ENCODE assay signal across 23 mouse cellular contexts in genomic region chr2:142174039-142174438, GRCm38 (mm10).
DNase-seq lines count a peak whose midpoint lies in the region; ATAC-seq and TF ChIP-seq lines count a peak whose summit lies in the region.
"Had no signal": no experiment of that assay in that cellular context is flagged by ENCODE, and none has a peak within 500 bp of the region (broad histone marks: within the 10 kb centered on the region; RNA-seq: fewer than 3 reads in every experiment).

No protein-coding gene starts in this region.

- H3K27me3 ChIP-seq in cerebellum, adult 2 months (ENCODE audit: control insufficient read depth, insufficient read depth, low read length): no peaks in the 10 kb centered on the region
- H3K27me3 ChIP-seq in intestine, postnatal 0 days (replicated peaks; ENCODE audit: control insufficient read depth, insufficient read depth, low read length): no peaks in the 10 kb centered on the region
- H3K27me3 ChIP-seq: embryonic facial prominence, embryonic 15.5 days; forebrain, embryonic 12.5 days; heart, embryonic 15.5 days; intestine, embryonic 15.5 days had no signal

- no peaks in the 10 kb centered on the region for H3K9me3 ChIP-seq in intestine, postnatal 0 days (ENCODE audit: control insufficient read depth)
- H3K9me3 ChIP-seq: embryonic facial prominence, embryonic 15.5 days; forebrain, embryonic 12.5 days; heart, embryonic 15.5 days; hindbrain, embryonic 10.5 days; intestine, embryonic 15.5 days had no signal

- peak; percentile 41 for DNase-seq in testis, postnatal 10 days (ENCODE audit: low spot score)
- no peak for DNase-seq in testis, postnatal 14 days (ENCODE audit: low spot score)
- DNase-seq in cerebellum, adult 2 months: peak; percentile 21 to 25
- DNase-seq in cerebellum, postnatal 10 days: peak; percentile 57 to 61
- no peak for DNase-seq in spleen, postnatal 10 days (ENCODE audit: low spot score in 2 of 2)
- DNase-seq: adrenal gland, adult 8-10 months; adrenal gland, postnatal 36 days; embryo, embryonic 11 days; gastrocnemius, postnatal 10 days; heart, adult 2 months; kidney, adult 8-10 months had no signal

- TF ChIP-seq POLR2A in cerebellum, adult 2 months (IDR thresholded peaks at IDR 0.05; ENCODE audit: borderline replicate concordance, insufficient read depth, low read length): no peak

- TF ChIP-seq CTCF in cerebellum, adult 2 months (IDR thresholded peaks at IDR 0.05; ENCODE audit: borderline replicate concordance, insufficient read depth, low read depth, low read length): no peak
- TF ChIP-seq CTCF in intestine, postnatal 0 days (IDR thresholded peaks at IDR 0.05; ENCODE audit: low read depth): no peak

- no peak overlapping the region for H3K9ac ChIP-seq in intestine, postnatal 0 days (ENCODE audit: low read depth, low read length)
- H3K9ac ChIP-seq: embryonic facial prominence, embryonic 15.5 days; forebrain, embryonic 12.5 days; heart, embryonic 15.5 days; hindbrain, embryonic 14.5 days; intestine, embryonic 15.5 days had no signal

- H3K4me1 ChIP-seq in cerebellum, adult 2 months (ENCODE audit: control insufficient read depth, insufficient read depth, low read length): no peaks in the 10 kb centered on the region
- no peaks in the 10 kb centered on the region for H3K4me1 ChIP-seq in intestine, postnatal 0 days (replicated peaks; ENCODE audit: control insufficient read depth, insufficient read depth, low read length)
- H3K4me1 ChIP-seq: embryonic facial prominence, embryonic 15.5 days; forebrain, embryonic 12.5 days; heart, embryonic 15.5 days; hindbrain, embryonic 10.5 days; intestine, embryonic 15.5 days had no signal

- H3K27ac ChIP-seq in cerebellum, adult 2 months (ENCODE audit: insufficient read depth, low read length): no peak overlapping the region
- no peak overlapping the region for H3K27ac ChIP-seq in intestine, postnatal 0 days (ENCODE audit: low read depth, low read length)
- H3K27ac ChIP-seq: embryonic facial prominence, embryonic 15.5 days; forebrain, embryonic 12.5 days; heart, adult 2 months; heart, embryonic 15.5 days; hindbrain, embryonic 10.5 days; hindbrain, embryonic 14.5 days; intestine, embryonic 15.5 days had no signal

- H3K4me2 ChIP-seq in intestine, postnatal 0 days (replicated peaks; ENCODE audit: low read depth): no peak overlapping the region
- H3K4me2 ChIP-seq: embryonic facial prominence, embryonic 15.5 days; forebrain, embryonic 12.5 days; heart, embryonic 11.5 days; heart, embryonic 15.5 days; hindbrain, embryonic 14.5 days; intestine, embryonic 15.5 days had no signal

- ATAC-seq in intestine, postnatal 0 days: no peak
- ATAC-seq in erythroblast, adult 5-6 weeks (replicated peaks; ENCODE audit: low FRiP score, poor library complexity, severe bottlenecking): no peak
- ATAC-seq: CD4-positive, CD25-positive, alpha-beta regulatory T cell, adult 4 months; forebrain, embryonic 16.5 days; intestine, embryonic 15.5 days had no signal

- 77% methylated on average over 2 of the region's 2 CpGs for WGBS in cerebellum, adult 2 months
- 74% methylated on average over 2 of the region's 2 CpGs for WGBS in intestine, postnatal 0 days

- no peaks in the 10 kb centered on the region for H3K36me3 ChIP-seq in intestine, postnatal 0 days (ENCODE audit: control insufficient read depth, insufficient read depth)
- H3K36me3 ChIP-seq: embryonic facial prominence, embryonic 15.5 days; forebrain, embryonic 12.5 days; G1E; heart, embryonic 15.5 days; hindbrain, embryonic 10.5 days; intestine, embryonic 15.5 days had no signal

- no peak overlapping the region for H3K4me3 ChIP-seq in cerebellum, adult 2 months (replicated peaks; ENCODE audit: insufficient read depth, low read depth, low read length)
- no peak overlapping the region for H3K4me3 ChIP-seq in intestine, postnatal 0 days (ENCODE audit: low read depth, low read length)
- H3K4me3 ChIP-seq: embryonic facial prominence, embryonic 15.5 days; forebrain, embryonic 12.5 days; heart, adult 2 months; heart, embryonic 15.5 days; hindbrain, embryonic 10.5 days; intestine, embryonic 15.5 days had no signal

Comparison
In these comparisons a context has a peak if more than half of its experiments do, and no peak if none do; other contexts are left out.
1. DNase-seq: peak in testis, postnatal 10 days (single experiment), cerebellum, adult 2 months (2 of 2) and cerebellum, postnatal 10 days (2 of 2); none in testis, postnatal 14 days (single experiment) and spleen, postnatal 10 days (0 of 2).